8 mouse cellular contexts compared by ENCODE assay signal in the genomic region with DNA sequence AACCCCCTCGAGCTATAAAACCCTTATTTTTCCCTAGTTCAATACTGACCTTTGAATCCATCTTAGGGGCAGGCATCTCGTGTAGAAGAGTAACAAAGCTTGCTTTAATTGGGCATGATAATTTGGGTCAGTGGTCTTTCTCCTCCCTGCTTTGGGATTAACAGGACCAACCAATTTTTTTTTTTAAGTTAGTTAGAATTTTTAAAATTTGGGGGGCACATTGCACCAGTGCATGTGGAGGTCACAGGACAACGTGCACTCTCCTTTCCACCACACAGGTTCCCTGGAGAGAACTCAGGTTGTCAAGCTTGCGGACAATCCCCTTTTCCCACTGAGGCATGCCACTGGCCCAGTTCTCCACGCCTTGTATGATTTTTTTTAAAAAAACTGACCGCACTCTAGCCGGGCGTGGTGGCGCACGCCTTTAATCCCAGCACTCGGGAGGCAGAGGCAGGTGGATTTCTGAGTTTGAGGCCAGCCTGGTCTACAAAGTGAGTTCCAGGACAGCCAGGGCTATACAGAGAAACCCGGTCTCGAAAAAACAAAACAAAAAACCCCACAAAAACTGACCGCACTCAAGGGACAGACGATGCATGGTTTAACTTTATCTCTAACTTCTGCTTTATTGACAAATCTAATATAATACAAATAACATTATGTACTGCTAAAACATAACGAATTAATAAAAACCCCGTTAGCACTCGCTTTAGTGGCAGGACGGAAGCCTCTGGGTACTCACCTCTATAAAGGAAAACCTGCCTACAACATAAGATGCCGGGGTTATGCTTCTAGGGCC. TPM values are rescaled to one million over a fixed set of nuclear protein-coding genes. Genes with fewer than 3 reads are reported as not detected.
DNase-seq lines count a peak whose midpoint lies in the region; ATAC-seq and TF ChIP-seq lines count a peak whose summit lies in the region.

No protein-coding gene starts in this region.

- no peak for DNase-seq in lung, adult 2 months
- DNase-seq in lung, adult 18-20 months = no peak
- no peak for DNase-seq in embryonic facial prominence, embryonic 10.5 days (ENCODE audit: low spot score)
- DNase-seq in intestine, embryonic 14.5 days (ENCODE audit: low spot score) = no peak
- DNase-seq in left cerebral cortex, postnatal 36 days (ENCODE audit: low spot score in 2 of 2) = no peak
- DNase-seq in right cerebral cortex, postnatal 25 days = no peak
- DNase-seq in gastrocnemius, adult 18-20 months (ENCODE audit: low spot score) = no peak

- 5% methylated on average over 20 of the region's 20 CpGs for WGBS in lung, adult 2 months
- WGBS in embryonic facial prominence, embryonic 10.5 days = 17% methylated on average over 20 of the region's 20 CpGs
- 8% methylated on average over 20 of the region's 20 CpGs for WGBS in intestine, embryonic 14.5 days
- 5% methylated on average over 20 of the region's 20 CpGs for WGBS in neural tube, embryonic 13.5 days

- H3K4me1 ChIP-seq in lung, adult 2 months (ENCODE audit: control insufficient read depth, insufficient read depth, low read length) = peaks cover 5% of the 10 kb centered on the region; the same call in 1 of the 2 replicates
- peaks cover 38% of the 10 kb centered on the region for H3K4me1 ChIP-seq in embryonic facial prominence, embryonic 10.5 days
- peaks cover 18% of the 10 kb centered on the region for H3K4me1 ChIP-seq in intestine, embryonic 14.5 days (replicated peaks; ENCODE audit: control insufficient read depth, insufficient read depth, low read length)
- peaks cover 50% of the 10 kb centered on the region for H3K4me1 ChIP-seq in neural tube, embryonic 13.5 days (replicated peaks)

- ATAC-seq in intestine, embryonic 14.5 days (replicated peaks; ENCODE audit: low FRiP score, low TSS enrichment, low read depth) = no peak
- ATAC-seq in neural tube, embryonic 13.5 days (ENCODE audit: low read depth) = no peak; the same call in 1 of the 2 replicates

- TF ChIP-seq CTCF in lung, adult 2 months (IDR thresholded peaks at IDR 0.05; ENCODE audit: insufficient read depth, low read length) = no peak

- H3K27ac ChIP-seq in embryonic facial prominence, embryonic 10.5 days (replicated peaks) = peak overlapping the region; percentile 100
- H3K27ac ChIP-seq in intestine, embryonic 14.5 days (ENCODE audit: low read depth) = peak overlapping the region; percentile 98
- peak overlapping the region; percentile 99 for H3K27ac ChIP-seq in neural tube, embryonic 13.5 days (replicated peaks)

- H3K9ac ChIP-seq in intestine, embryonic 14.5 days (ENCODE audit: low read length) = peak overlapping the region; percentile 90
- H3K9ac ChIP-seq in neural tube, embryonic 13.5 days = peak overlapping the region; percentile 98

- no peaks in the 10 kb centered on the region for H3K27me3 ChIP-seq in embryonic facial prominence, embryonic 10.5 days (replicated peaks; ENCODE audit: low read depth, poor library complexity, severe bottlenecking)
- H3K27me3 ChIP-seq in intestine, embryonic 14.5 days (replicated peaks; ENCODE audit: control insufficient read depth, insufficient read depth, low read length) = no peaks in the 10 kb centered on the region
- no peaks in the 10 kb centered on the region for H3K27me3 ChIP-seq in neural tube, embryonic 13.5 days

- peak overlapping the region; percentile 85 for H3K4me2 ChIP-seq in intestine, embryonic 14.5 days (ENCODE audit: low read length)
- H3K4me2 ChIP-seq in neural tube, embryonic 13.5 days = peak overlapping the region; percentile 89

- intact Hi-C loops in left cerebral cortex, postnatal 36 days (cut with DNase I) = no loop called here

- H3K4me3 ChIP-seq in lung, adult 2 months (replicated peaks; ENCODE audit: extremely low read depth, low read depth, low read length) = peak overlapping the region; percentile 77
- H3K4me3 ChIP-seq in embryonic facial prominence, embryonic 10.5 days = peak overlapping the region; percentile 98
- peak overlapping the region; percentile 78 for H3K4me3 ChIP-seq in intestine, embryonic 14.5 days (ENCODE audit: low read depth, low read length)
- H3K4me3 ChIP-seq in neural tube, embryonic 13.5 days = peak overlapping the region; percentile 64

- no peak for TF ChIP-seq POLR2A in lung, adult 2 months (IDR thresholded peaks at IDR 0.05; ENCODE audit: borderline replicate concordance, extremely low read depth, low read depth, low read length)

- peaks cover 23% of the 10 kb centered on the region for H3K9me3 ChIP-seq in embryonic facial prominence, embryonic 10.5 days
- H3K9me3 ChIP-seq in intestine, embryonic 14.5 days (ENCODE audit: control insufficient read depth, low read length) = no peaks in the 10 kb centered on the region
- H3K9me3 ChIP-seq in neural tube, embryonic 13.5 days = no peaks in the 10 kb centered on the region

- peaks cover 70% of the 10 kb centered on the region for H3K36me3 ChIP-seq in embryonic facial prominence, embryonic 10.5 days (replicated peaks)
- peaks cover 37% of the 10 kb centered on the region for H3K36me3 ChIP-seq in intestine, embryonic 14.5 days (ENCODE audit: control insufficient read depth, insufficient read depth, low read length)
- peaks cover 38% of the 10 kb centered on the region for H3K36me3 ChIP-seq in neural tube, embryonic 13.5 days

RNA-seq across cellular contexts. Expression of a gene that starts 0.8 kb away (rescaled TPM):
- polyA plus RNA-seq in lung, adult 2 months (2012; rRNA removed) = 8.9 and 11.6 TPM in 2 replicates
- 73.5 and 75.8 TPM in 2 replicates for polyA plus RNA-seq in embryonic facial prominence, embryonic 10.5 days (2016; fragmentation: Nextera tagmentation; extraction: Ambion mirVana)
- 16.8 and 18.5 TPM in 2 replicates for polyA plus RNA-seq in intestine, embryonic 14.5 days (2014; fragmentation: Nextera tagmentation; extraction: Ambion mirVana)
- polyA plus RNA-seq in neural tube, embryonic 13.5 days (2015; fragmentation: Nextera tagmentation; extraction: Ambion mirVana) = 54.7 and 58.0 TPM in 2 replicates
- 10 to 100 TPM; 18.6 to 19.4 TPM for total RNA-seq in left cerebral cortex, postnatal 36 days (2021)
- 1 to 10 TPM; 4.2 to 4.6 TPM for total RNA-seq in gastrocnemius, adult 18-20 months (2021)

RNA-seq across cellular contexts. Expression of a gene that starts 0.9 kb away (rescaled TPM):
- 26.5 and 28.5 TPM in 2 replicates for polyA plus RNA-seq in lung, adult 2 months (2012; rRNA removed)
- 27.3 and 30.0 TPM in 2 replicates for polyA plus RNA-seq in embryonic facial prominence, embryonic 10.5 days (2016; fragmentation: Nextera tagmentation; extraction: Ambion mirVana)
- polyA plus RNA-seq in intestine, embryonic 14.5 days (2014; fragmentation: Nextera tagmentation; extraction: Ambion mirVana) = 12.9 and 14.4 TPM in 2 replicates
- polyA plus RNA-seq in neural tube, embryonic 13.5 days (2015; fragmentation: Nextera tagmentation; extraction: Ambion mirVana) = 16.2 and 23.7 TPM in 2 replicates
- total RNA-seq in left cerebral cortex, postnatal 36 days (2021) = 1 to 10 TPM; 3.2 to 5.6 TPM
- total RNA-seq in gastrocnemius, adult 18-20 months (2021) = 1 to 10 TPM; 1.0 to 1.3 TPM

RNA-seq across cellular contexts. Expression of a gene that starts 12.1 kb away (rescaled TPM):
- 57.4 and 82.8 TPM in 2 replicates for polyA plus RNA-seq in lung, adult 2 months (2012; rRNA removed)
- 65.1 and 69.1 TPM in 2 replicates for polyA plus RNA-seq in embryonic facial prominence, embryonic 10.5 days (2016; fragmentation: Nextera tagmentation; extraction: Ambion mirVana)
- polyA plus RNA-seq in intestine, embryonic 14.5 days (2014; fragmentation: Nextera tagmentation; extraction: Ambion mirVana) = 47.6 and 52.2 TPM in 2 replicates
- 55.0 and 62.4 TPM in 2 replicates for polyA plus RNA-seq in neural tube, embryonic 13.5 days (2015; fragmentation: Nextera tagmentation; extraction: Ambion mirVana)
- total RNA-seq in left cerebral cortex, postnatal 36 days (2021) = 10 to 100 TPM; 61.0 to 61.4 TPM
- 10 to 100 TPM; 19.7 to 21.1 TPM for total RNA-seq in gastrocnemius, adult 18-20 months (2021)

RNA-seq across cellular contexts. Expression of a gene that starts 23.3 kb away (rescaled TPM):
- 1.3 and 135 TPM in 2 replicates for polyA plus RNA-seq in lung, adult 2 months (2012; rRNA removed)
- polyA plus RNA-seq in embryonic facial prominence, embryonic 10.5 days (2016; fragmentation: Nextera tagmentation; extraction: Ambion mirVana) = 9.3 and 10.7 TPM in 2 replicates
- polyA plus RNA-seq in intestine, embryonic 14.5 days (2014; fragmentation: Nextera tagmentation; extraction: Ambion mirVana) = 10.8 and 12.9 TPM in 2 replicates
- polyA plus RNA-seq in neural tube, embryonic 13.5 days (2015; fragmentation: Nextera tagmentation; extraction: Ambion mirVana) = 27.7 and 63.1 TPM in 2 replicates
- total RNA-seq in left cerebral cortex, postnatal 36 days (2021) = 1 to 10 TPM; 1.7 to 3.9 TPM
- over 10,000 TPM; 24,635 to 28,732 TPM for total RNA-seq in gastrocnemius, adult 18-20 months (2021)

RNA-seq across cellular contexts. Expression of a gene that starts 23.8 kb away (rescaled TPM):
- polyA plus RNA-seq in lung, adult 2 months (2012; rRNA removed) = 30.3 and 32.9 TPM in 2 replicates
- polyA plus RNA-seq in embryonic facial prominence, embryonic 10.5 days (2016; fragmentation: Nextera tagmentation; extraction: Ambion mirVana) = 31.3 and 34.4 TPM in 2 replicates
- 21.3 and 21.4 TPM in 2 replicates for polyA plus RNA-seq in intestine, embryonic 14.5 days (2014; fragmentation: Nextera tagmentation; extraction: Ambion mirVana)
- 32.3 and 32.9 TPM in 2 replicates for polyA plus RNA-seq in neural tube, embryonic 13.5 days (2015; fragmentation: Nextera tagmentation; extraction: Ambion mirVana)
- total RNA-seq in left cerebral cortex, postnatal 36 days (2021) = 100 to 1,000 TPM in 1 of 2 experiments, 10 to 100 TPM in 1; 90.8 to 101 TPM
- total RNA-seq in gastrocnemius, adult 18-20 months (2021) = 10 to 100 TPM; 26.4 to 29.5 TPM
